Mouse (Mus musculus) layer of hippocampus, adult 18-20 months (tissue): ENCODE measurements around the gene Cd70. TPM values are rescaled to one million over a fixed set of nuclear protein-coding genes. Genes with fewer than 3 reads are reported as not detected.

ENCODE experiments used
- DNase-seq, 2 experiments: peaks; one replicate each; pipeline ENCODE4 v3.0.0; 2022; ENCODE audit warnings: low spot score in 2 of 2
- total RNA-seq, 2 experiments: library from RNA; stranded (reverse); gene quantifications; 2 replicates each; pipeline ENCODE4 v1.2.3; 2021

Cd70 gene
- total RNA-seq, 2 experiments from 2014 or later, result 0.40 TPM; not detected in 1

- DNase-seq, result no peak
Observed at GRCm38 (mm10) chr17:57099629-57100325, 49.8 kb downstream of the Cd70 start.

GRCm38 (mm10) chr17:57098321-57098720, 51.3 kb downstream of the Cd70 start:
- no peak for DNase-seq

GRCm38 (mm10) chr17:57096623-57096920, 53.0 kb downstream of the Cd70 start:
- peak; percentile 67 to 90 for DNase-seq

Other genes with a start within 250 kb of the Cd70 start
- gene Mllt1, start 214.4 kb downstream of the Cd70 start, total RNA-seq, result 10 to 100 TPM; 96.2 to 98.2 TPM
- not detected for gene Acer1, start 167.7 kb downstream of the Cd70 start, total RNA-seq
- 10 to 100 TPM; 68.6 to 75.6 TPM for gene Clpp, start 159.5 kb downstream of the Cd70 start, total RNA-seq
- 10 to 100 TPM; 25.8 to 27.6 TPM for gene Alkbh7, start 152.4 kb downstream of the Cd70 start, total RNA-seq
- not detected for gene Pspn, start 149.8 kb downstream of the Cd70 start, total RNA-seq
- gene Gtf2f1, start 138.5 kb downstream of the Cd70 start, total RNA-seq, result 10 to 100 TPM; 67.3 to 68.6 TPM
- under 1 TPM; 0.37 to 0.38 TPM for gene Gm17949, start 138.3 kb downstream of the Cd70 start, total RNA-seq
- gene Khsrp, start 118.3 kb downstream of the Cd70 start, total RNA-seq, result 100 to 1,000 TPM; 114 to 117 TPM
- not detected for gene Slc25a41, start 108.1 kb downstream of the Cd70 start, total RNA-seq
- 1 to 10 TPM in 1 of 2 experiments, under 1 TPM in 1; 0.71 to 1.2 TPM for gene Crb3, start 90.7 kb downstream of the Cd70 start, total RNA-seq
- gene Slc25a23, start 89.9 kb downstream of the Cd70 start, total RNA-seq, result 100 to 1,000 TPM; 374 to 393 TPM
- gene Dennd1c, start 71.3 kb downstream of the Cd70 start, total RNA-seq, result 1 to 10 TPM; 1.1 to 1.4 TPM
- gene Tubb4a, start 62.0 kb downstream of the Cd70 start, total RNA-seq, result 100 to 1,000 TPM; 515 to 565 TPM
- gene Tnfsf9, start 44.5 kb downstream of the Cd70 start, total RNA-seq, result 1 to 10 TPM; 1.0 to 1.2 TPM
- not detected for gene Tnfsf14, start 44.4 kb upstream of the Cd70 start, total RNA-seq
- 1 to 10 TPM; 1.9 to 2.5 TPM for gene C3, start 78.4 kb upstream of the Cd70 start, total RNA-seq
- gene Gpr108, start 98.7 kb upstream of the Cd70 start, total RNA-seq, result 10 to 100 TPM; 26.7 to 27.1 TPM
- gene Trip10, start 99.7 kb upstream of the Cd70 start, total RNA-seq, result 1 to 10 TPM; 7.5 to 9.9 TPM
- 1 to 10 TPM; 3.9 to 4.2 TPM for gene Vav1, start 129.3 kb upstream of the Cd70 start, total RNA-seq
- gene Adgre1, start 208.9 kb upstream of the Cd70 start, total RNA-seq, result 1 to 10 TPM; 3.6 to 4.2 TPM